Mouse (Mus musculus) cerebellum, adult 9-11 months (tissue): ENCODE data around the gene Mrpl36.

Experiments used
- DNase-seq: peaks from one replicate; pipeline ENCODE4 v3.0.0; 2022

Gene Mrpl36

DNA sequence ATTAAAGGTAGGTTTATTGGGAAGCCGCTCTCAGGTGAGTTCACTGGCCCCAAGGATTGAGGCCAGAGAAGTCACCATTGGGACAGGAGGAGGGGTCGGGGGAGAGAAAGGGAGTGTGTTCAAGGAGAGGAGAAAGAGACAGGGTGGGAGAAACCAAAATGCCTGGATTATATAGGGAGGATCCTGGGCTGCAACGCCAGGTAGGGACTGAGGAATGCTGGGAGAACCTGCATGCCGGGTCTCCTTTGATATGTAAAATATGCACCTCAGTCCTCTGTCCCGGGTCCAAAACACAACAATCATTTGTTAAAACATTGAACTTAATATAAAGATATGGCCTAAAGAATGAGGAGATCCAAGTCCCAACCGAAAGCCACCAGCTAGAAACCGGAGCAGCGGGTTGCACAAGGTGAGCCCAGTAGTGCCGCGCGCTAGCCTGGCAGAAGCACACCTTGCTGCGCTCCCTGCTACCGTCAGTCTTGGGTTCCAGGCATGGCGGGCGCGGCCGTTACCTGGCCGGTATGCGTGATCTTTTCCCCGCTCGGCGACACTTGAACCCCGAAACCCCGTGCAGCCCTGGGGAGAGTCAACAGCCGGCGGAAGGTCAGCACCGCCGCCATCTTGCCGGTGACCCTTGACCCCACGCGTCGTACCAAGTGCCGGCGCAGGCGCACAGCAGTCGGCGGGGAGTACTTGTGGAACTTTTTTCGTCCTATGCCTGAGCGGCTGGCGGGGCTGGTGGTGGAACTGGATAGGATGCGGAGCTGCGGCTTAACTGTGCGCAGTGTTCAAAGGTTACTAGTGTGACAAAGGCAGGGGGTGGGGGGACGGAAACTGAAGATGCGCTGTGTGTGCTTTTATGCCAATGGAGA is at the start of gene Mrpl36, which contains the start of gene Ndufs6:
Gene Mrpl36, plus strand, starts transcription at position 687 of the 872 bp plus-strand sequence.
Gene Ndufs6, minus strand, starts transcription at position 716 of the 872 bp plus-strand sequence.
- DNase-seq, result peak; percentile 94

DNA sequence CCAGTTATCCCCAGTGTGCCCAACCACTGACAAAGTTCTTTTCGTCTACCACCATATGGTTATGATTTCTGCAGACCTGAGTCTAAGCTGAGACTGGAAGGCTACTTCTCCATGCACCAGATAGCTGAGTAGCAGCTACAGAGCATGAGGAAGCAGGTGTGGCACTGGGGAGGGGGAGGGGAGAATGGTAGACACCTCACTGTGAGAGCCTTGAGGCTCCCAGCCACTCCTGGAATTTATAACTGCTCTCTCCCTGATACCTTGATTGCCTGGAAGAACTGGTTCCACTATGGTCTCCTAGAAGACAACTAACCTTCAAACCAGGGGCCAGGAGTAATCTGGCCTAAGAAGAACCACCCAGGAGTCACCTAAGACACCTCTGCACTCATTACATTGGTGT is 49.1 kb upstream of the Mrpl36 start:
- no peak for DNase-seq

DNA sequence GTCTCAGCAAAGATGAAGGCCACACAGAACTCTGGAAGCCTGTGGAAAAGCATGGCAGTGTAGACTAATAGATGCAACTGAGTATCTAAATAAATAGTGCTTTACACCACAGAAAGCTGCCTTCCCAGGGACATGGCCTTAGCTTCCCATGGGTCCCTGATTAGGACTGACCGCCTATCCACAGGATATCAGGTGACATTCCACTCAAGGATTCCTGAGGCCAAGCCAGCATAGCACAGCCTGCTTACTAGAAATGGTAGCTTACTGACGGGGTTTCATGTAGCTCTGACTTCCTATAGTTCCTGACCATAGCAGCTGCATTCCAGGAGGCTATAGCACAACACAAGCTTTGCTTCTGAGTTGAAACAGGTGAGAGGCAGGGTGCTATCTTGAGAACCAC is 45.9 kb upstream of the Mrpl36 start:
- DNase-seq, result no peak

DNA sequence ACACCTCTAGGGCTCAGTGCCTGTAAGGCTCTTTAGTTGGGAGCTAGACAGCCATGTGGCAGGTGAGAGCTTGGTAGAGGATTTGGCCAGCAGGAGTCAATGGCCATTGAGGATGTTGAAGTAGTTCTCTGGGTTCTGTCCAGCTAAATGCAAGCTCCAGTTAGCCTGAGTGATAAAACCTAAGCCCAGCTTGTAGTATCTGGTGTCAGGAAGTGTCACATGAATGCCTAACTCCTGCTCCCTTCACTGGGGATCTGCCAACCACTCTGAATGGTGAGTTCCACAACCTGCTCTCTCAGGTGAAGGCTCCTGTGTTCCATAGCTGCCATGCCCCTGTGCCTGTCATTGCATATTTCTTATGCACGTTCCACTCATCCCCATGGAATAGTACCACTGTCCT is 44.8 kb upstream of the Mrpl36 start:
- no peak for DNase-seq

DNA sequence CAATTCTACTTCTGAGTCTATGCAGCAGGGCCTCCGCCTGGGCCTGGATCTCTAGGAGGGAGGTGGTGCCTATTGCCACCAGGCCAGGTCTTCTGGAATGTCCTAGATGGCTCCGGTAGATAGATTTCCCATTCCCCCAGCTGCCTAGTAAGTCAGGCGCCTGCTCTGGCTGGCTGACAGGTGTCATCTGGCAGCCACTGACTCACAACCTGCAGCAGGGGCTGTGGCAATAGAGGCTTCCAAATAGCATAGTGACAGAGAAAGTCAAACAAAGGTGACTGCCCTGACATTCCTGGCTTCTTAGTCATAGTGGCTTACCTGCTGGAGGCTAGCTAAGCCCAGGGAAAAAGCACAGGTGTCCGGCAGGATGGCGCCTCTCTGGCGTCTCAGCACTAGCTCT is 38.1 kb upstream of the Mrpl36 start:
- DNase-seq, result no peak

DNA sequence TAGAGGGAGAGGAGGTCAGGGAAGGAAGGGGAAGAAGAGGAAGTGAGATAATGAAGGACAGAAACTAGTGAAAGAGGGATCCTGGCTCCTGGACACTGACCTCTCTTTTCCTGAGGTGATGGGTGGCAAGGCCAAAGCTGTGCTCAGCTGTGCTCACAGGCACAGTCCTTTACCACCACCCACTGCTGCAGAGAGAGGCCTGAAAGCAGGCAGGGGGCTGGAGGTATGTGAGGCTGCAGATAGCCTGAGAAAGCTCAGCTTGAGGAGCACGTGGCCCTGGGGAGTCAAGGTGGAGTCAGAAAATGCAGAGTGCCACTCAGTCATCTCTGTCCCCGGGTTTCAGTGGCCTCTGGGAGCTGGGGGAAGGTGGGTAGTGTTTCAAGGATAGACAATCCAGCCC is 37.2 kb upstream of the Mrpl36 start:
- DNase-seq, result no peak

DNA sequence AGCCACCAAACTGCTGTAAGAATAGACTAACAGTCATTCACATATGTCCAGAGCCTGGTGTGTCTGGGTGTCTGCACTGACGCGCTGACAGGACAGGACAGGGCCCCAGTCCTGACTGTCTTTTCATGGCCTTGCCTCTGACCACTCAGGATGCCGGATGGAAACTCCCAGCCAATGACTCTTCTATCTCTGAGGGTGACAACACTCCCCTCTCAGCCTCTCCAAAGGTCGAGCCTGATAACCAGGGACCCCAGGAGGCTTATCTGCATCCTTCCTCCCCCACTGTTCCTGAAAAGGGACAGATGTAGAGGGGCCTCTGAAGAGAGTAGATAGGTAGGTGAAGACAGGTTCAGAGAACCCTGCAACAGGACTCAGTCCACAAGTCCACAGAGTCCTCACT is 29.6 kb upstream of the Mrpl36 start:
- DNase-seq, result no peak

DNA sequence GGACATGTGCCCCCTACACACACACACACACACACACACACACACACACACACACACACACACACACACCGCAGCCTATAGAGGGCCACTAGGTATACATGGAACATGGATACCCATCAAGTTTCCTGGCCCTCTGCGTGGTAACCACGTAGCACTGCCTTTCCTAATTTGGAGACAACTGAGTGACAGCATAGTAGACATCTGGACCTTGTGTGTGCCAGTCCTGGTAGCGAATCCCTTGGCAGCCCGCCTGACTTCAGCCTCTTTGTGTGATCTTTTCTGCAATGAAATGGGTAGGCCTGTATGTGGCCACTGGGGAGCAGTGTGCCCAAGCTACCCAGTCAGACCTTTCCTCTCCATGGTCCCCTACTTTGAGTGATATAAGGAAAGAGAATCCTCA is 29.0 kb upstream of the Mrpl36 start:
- DNase-seq, result no peak

DNA sequence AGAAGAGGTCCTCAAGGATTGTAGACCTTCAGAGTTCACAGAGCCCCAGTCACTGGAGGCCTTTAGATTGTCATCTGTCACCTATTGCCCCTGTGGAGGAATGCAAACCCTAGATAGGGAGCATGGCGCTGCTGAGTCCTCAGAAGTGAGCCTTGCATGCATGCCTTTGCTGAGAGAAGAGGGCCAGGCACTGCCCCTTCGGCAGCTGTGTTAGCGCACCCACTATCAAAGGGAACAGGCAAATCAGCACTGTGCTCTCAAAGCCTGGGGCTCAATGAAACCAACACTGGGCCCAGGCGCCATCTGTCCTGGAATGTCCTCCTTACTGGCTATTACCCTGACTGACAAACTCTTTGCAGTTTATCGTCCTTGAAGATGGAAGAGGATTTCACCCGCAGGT is 23.6 kb upstream of the Mrpl36 start:
- no peak for DNase-seq

DNA sequence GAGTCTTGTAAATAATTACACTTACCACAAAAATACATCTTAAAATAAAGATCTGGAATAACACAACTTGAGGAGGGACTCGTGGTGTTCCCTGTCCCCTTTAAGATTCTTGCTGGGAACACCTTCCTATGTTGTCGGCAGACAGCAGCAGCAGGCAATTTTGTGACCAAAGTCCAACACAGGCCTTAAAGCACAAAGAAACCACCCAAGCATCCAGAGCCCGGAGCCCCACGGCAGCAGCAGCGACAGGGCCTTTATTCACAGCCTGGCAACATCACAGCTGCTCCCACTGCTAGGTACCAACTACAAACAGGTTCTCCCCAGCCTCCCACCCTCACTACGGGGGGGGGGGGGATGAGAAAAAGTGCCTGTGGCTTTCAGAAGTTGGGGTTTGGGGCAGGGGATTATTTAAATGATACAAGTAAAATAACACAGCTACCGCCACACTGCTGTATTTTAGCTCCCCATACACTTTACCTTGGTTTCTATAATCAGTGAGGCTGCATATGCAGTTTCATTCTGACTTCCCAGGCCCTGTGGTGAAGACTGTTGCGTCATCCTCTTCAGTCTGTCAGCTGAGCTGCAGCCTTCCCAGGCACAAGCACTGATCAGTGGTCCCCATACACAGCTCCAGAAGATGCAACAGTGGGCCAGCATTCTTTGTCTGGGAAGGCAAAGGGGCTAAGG is 22.8 kb upstream of the Mrpl36 start:
- no peak for DNase-seq

DNA sequence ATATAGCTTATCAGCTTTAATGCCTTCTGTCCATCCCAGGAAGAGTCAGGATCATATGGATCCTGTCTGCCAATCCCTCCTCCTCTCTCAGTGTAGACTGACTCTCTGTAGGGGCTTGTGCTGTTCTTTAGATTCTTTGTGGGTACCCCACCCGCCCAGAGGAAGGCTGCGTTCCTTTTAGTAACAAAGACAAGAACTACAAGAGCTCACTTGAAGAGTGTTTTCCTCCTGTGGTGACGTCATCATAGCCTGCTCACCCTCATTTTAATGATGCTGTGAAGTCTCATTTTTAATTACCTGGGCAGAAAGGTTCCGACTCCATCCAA is 22.3 kb upstream of the Mrpl36 start:
- DNase-seq, result no peak

DNA sequence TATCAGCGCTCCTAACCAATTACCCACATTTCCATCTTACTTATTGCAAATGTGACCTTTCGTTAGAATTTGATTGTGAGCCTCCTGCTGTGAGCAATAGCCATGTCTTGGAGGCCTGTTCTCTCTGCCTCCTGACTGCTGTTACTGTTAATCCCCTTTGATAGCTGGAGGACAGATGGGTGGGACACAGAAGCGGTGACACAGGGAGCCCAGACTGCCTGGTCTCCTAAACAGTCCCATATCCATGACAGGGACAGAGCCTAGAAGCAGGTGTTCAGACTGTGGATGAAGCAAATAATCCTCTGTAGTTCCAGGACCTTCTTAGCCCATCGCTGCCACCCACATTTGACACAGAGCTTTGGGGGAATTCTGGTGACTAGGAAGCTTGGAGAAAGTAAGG is 21.9 kb upstream of the Mrpl36 start:
- DNase-seq, result no peak

DNA sequence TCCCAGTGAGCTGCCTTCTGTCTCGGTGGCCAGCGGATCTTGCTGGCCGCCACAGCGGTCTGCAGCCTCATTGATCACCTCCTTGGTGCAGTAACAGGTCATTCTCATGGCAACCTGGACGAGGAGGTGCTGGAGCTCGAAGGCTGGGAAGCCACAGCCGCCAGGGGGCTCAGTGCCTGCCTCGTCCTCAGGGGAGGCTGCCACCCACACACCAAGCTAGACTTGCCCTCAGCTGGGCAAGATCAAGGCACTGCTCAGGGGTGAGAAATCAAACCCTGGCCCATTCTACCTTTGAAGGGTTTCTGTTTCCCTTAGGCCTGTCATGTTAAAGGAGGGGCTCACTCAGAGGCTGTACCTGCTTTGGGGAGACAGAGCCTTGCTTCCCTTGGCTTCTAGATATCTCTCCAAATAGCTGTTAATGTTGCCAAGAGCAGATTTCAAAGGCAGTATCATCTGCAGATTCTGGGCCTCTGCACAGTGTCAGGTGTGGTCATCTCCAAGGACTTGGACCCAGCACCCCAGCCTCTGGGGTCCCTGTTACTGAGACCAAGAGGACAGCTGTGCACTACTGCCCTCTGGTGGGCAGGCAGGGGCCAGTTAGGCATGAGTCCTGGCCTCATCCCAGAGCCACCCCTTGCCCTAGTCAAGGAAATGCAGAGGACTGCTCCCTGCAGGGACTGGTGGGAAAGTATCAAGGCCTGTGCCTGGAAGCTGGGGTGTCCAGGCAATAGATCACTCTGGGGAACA is 18.0 kb upstream of the Mrpl36 start:
- DNase-seq, result no peak

DNA sequence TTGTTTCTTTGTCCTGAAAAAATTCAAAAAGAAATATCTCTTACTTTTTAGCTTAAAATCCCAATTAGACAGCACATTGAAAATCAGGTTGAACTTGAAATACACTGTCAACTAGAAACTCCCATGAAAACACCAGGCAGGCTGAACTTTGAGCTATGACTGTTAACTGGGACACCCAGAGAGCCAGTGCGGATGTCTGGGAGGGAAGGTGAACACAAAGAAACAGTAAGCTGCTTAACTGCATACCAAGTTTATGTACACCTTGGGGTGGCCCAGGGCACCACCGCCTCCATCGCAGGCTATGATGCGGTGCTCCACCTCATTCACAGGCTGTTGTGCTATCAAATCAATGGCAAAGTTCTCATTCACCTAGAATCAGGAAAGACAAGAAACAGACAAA is 8.3 kb upstream of the Mrpl36 start:
- DNase-seq, result no peak

DNA sequence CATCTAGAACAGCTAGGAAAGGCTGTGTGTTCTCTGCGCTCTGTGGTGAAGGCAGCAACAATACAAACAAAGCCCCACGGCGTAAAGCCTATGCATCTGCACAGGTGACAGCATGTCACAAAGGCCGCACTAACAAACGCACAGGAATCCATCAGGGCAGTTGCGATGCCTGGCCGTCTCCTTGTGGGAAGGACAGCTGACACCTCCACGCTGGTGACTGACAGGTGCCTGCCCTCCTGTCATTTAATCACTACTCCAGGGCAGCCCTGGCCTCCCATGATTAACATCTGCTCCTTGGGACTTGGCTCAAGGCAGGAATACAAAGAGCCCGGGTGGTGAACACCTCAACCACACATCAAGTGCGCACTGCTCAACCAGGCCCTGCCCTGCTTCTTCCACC is 5.7 kb upstream of the Mrpl36 start:
- no peak for DNase-seq

DNA sequence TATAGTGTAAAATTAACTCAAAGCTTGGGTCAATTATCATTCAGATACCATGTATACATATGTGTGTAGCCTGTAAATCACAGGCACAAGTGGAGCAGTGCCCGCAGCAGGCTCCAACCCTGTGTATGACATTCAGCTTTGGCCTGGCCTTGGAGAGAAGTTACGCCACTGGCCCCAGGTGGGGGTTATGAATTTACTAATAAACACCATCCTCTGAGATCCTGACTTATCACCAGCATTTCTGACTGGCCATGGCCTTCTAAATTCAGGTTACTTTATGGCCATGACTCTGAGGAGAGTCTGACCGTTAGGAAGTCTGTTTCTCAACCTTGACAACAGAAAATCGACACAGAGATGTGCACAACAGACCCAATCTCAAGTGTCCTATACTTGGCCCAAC is 4.9 kb upstream of the Mrpl36 start:
- no peak for DNase-seq

DNA sequence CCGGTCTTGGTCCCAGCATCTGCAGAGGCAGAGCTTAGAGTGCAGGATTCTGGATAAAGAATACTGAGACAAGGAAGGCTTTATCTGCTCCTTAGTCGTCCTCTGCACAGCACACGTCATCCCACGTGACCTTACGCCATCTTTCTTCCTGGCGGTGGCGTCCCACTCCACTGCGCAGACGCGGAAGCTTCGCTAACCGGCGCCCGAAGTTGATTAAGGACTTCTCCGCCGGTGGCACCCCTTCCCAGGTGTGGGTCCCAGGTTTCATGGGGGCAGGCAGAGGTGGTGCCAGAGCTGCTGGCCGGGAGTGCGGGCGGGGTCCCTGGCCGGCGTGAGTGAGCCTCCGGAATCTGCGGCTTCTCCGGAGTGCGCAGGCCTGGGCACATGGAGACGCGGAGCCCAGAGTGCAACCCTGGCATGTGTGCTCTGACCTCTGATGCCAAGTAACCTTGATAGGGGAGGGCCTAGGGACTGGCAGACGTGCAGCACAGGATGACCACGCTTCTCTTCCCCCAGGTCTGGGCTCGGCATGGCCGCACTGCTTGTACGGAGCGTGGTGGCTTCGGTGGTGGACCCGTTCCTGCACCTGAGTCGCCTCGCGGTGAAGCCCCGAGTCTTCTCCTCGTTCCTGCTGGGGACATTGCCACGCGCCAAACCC is 2.7 kb downstream of the Mrpl36 start:
- peak; percentile 89 for DNase-seq

DNA sequence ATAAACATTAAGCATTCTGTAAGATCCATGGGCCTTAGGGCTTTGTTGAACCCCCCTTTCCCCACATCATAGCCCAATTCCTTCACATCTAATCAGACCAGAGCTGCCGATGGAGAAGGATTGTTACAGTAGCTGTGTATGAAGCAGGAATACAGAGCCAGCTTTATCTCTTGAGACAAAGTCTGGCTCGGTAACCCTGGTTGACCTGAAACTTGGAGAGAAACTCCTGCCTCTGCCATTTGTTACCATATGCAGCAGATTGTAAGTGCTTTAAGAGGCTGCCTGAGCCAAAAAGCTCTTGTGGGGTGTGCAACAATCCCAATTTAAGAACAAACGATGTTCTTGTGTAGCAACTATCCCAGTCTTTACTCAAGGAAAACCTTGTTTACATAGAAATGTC is 3.4 kb downstream of the Mrpl36 start:
- peak; percentile 20 for DNase-seq

DNA sequence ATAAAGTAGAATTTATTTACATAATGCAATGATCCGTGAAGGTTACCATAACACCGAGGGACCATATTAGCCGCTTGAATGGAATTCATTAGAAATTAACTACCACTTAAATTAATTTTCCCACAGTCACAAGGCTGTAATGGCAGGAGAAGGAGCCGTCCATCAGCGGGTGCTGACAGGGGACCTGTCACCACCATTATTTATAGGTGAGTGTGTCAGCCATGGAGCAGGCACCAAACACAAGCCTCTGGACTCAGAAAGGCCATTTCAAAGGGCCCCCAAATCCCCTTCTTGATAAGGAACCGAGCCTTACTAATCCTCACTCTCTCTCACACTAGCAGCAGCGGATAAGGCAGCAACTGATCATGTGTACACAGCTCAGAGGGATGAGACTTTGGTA is 8.4 kb downstream of the Mrpl36 start:
- no peak for DNase-seq

DNA sequence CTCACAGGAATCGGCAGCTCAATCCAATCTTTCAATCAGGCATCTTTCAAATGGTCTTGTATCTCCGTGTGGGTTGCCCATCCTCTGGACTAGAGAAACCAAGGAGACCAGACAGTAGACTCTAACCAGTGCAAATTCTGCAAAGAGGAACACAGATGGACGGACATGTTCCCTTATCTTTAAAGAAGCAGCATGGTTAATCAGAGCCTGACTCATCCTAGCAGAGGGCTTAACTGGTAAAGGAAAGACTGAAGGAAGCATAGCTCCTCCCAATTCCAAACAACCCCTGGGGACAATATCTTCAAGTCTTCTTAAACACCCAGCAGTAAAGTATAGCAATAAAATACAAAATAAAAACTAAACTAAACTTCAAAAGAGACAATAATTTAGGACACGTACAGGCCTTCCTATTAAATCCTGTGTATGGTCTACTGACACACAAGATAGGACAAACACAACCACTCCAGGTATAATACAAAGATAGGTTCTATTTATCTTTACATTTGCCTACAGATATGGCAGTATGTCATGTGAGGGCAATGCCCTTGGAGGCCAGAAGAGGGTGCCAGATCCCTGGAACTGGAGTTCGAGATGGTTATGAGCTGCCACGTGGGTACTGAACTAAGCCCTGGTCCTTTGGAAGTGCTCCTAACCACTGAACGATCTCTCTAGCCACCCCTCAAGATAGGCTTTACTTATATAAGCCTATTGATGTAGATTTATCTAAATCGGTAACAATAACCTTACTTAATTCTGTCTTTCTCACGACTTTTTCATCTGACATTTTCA is 17.0 kb downstream of the Mrpl36 start:
- no peak for DNase-seq

DNA sequence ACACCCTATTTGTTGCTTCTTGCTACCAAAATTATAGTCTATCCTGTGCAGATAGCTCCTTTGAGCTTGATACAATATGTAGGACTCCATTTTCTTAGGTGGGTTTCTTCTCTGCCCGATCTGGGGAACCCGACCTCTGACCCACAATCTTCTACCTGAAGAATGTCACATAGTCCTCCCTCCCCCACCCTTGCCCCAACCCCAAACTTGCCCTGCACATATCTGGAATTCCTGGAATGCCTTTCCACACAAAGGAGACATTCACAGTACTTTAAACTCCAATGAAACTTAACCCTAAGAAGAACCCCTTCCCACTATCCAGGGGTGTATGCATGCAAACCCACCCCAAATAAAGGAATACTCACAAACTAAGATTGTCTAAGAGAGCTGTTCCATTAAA is 17.8 kb downstream of the Mrpl36 start:
- DNase-seq, result no peak

DNA sequence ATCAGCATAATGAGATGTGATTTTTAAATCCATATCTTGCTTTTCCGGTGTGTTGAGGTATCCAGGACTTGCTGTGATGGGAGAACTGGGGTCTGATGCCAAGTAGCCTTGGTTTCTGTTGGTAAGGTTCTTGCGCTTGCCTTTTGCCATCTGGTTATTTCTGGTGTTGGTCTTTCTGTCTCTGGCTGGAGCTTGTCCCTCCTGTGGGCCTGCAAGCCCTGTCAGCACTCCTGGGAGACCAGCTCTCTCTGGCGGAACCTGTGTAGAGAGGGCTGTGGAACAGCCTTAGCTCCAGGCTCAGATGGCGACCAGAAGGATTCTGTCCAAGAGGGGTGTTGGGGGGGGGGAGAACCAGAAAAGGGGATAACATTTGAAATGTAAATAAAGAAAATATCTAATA is 18.4 kb downstream of the Mrpl36 start:
- no peak for DNase-seq

DNA sequence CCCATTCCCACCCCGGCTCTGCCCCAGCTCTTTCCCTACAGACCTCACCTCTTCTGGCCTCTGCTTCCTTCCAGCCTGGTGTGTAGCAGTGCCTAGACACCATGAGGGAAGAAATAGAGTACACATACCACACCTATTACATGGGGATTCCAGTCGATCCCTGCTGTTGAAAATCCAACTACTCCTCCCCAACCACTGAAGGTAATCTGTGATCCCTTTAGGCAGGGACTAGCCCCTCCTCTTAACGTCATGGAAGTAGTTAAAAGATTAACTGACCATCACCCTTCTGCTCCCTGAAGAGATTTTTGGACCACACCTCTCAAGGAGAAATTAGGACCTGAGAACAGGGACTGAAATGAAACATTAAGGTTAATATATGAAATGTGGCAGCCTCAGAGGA is 18.9 kb downstream of the Mrpl36 start:
- no peak for DNase-seq
